Comparison of ENCODE assay signal across 24 mouse cellular contexts in genomic region chr11:76644257-76644656, GRCm38 (mm10). TPM values are rescaled to one million over a fixed set of nuclear protein-coding genes. Genes with fewer than 3 reads are reported as not detected.
A peak's percentile ranks its signal among the peaks of the same experiment; 100 is the strongest.
DNase-seq lines count a peak whose midpoint lies in the region; ATAC-seq and TF ChIP-seq lines count a peak whose summit lies in the region.
"Had no signal": no experiment of that assay in that cellular context is flagged by ENCODE, and none has a peak within 500 bp of the region (broad histone marks: within the 10 kb centered on the region; RNA-seq: fewer than 3 reads in every experiment).

No protein-coding gene starts in this region.

- no peaks in the 10 kb centered on the region for H3K36me3 ChIP-seq in kidney, embryonic 16.5 days (ENCODE audit: insufficient read depth, low read length)
- no peaks in the 10 kb centered on the region for H3K36me3 ChIP-seq in neural tube, embryonic 14.5 days (ENCODE audit: control insufficient read depth, insufficient read depth, low read length)
- H3K36me3 ChIP-seq in stomach, postnatal 0 days (ENCODE audit: control insufficient read depth, insufficient read depth, low read length), result no peaks in the 10 kb centered on the region
- H3K36me3 ChIP-seq: limb, embryonic 12.5 days; liver, embryonic 13.5 days; lung, embryonic 15.5 days; stomach, embryonic 15.5 days had no signal

- no peak overlapping the region for H3K4me2 ChIP-seq in kidney, embryonic 16.5 days (replicated peaks; ENCODE audit: low read depth, low read length)
- H3K4me2 ChIP-seq in neural tube, embryonic 14.5 days (ENCODE audit: low read depth, low read length), result no peak overlapping the region
- H3K4me2 ChIP-seq in stomach, postnatal 0 days (replicated peaks; ENCODE audit: low read depth), result no peak overlapping the region
- H3K4me2 ChIP-seq: liver, embryonic 13.5 days; lung, embryonic 15.5 days; stomach, embryonic 15.5 days had no signal

- DNase-seq in cerebellum, postnatal 10 days, result peak; percentile 47 to 56
- DNase-seq in cerebellum, adult 18-20 months, result no peak
- DNase-seq in kidney, postnatal 10 days, result no peak
- peak; percentile 55 for DNase-seq in brain, embryonic 14.5 days (ENCODE audit: low read depth)
- no peak for DNase-seq in stomach, postnatal 0 days (ENCODE audit: low spot score)
- DNase-seq: adrenal gland, adult 2 months; cerebellum, postnatal 25 days; gastrocnemius, postnatal 25 days; kidney, adult 9 months; liver, embryonic 13.5 days; right cerebral cortex, postnatal 14 days had no signal

- WGBS in kidney, embryonic 16.5 days, result 37% methylated on average over 6 of the region's 6 CpGs
- WGBS in neural tube, embryonic 14.5 days, result 34% methylated on average over 6 of the region's 6 CpGs
- WGBS in stomach, postnatal 0 days, result 75% methylated on average over 6 of the region's 6 CpGs

- TF ChIP-seq POLR2A in brain, embryonic 14.5 days (IDR thresholded peaks at IDR 0.05; ENCODE audit: borderline replicate concordance, extremely low read depth, insufficient read depth, insufficient read length, poor library complexity, severe bottlenecking), result no peak

- no peak overlapping the region for H3K4me3 ChIP-seq in kidney, embryonic 16.5 days (ENCODE audit: low read length)
- no peak overlapping the region for H3K4me3 ChIP-seq in neural tube, embryonic 14.5 days (ENCODE audit: low read depth, low read length)
- no peak overlapping the region for H3K4me3 ChIP-seq in stomach, postnatal 0 days (ENCODE audit: low read depth, low read length)
- H3K4me3 ChIP-seq: limb, embryonic 12.5 days; liver, embryonic 13.5 days; lung, embryonic 15.5 days; stomach, embryonic 15.5 days had no signal

- H3K27me3 ChIP-seq in kidney, embryonic 16.5 days (ENCODE audit: insufficient read depth, low read length), result no peaks in the 10 kb centered on the region
- H3K27me3 ChIP-seq in neural tube, embryonic 14.5 days (ENCODE audit: control insufficient read depth, insufficient read depth, low read length), result no peaks in the 10 kb centered on the region
- no peaks in the 10 kb centered on the region for H3K27me3 ChIP-seq in stomach, postnatal 0 days (ENCODE audit: control insufficient read depth, insufficient read depth, low read length)
- H3K27me3 ChIP-seq: limb, embryonic 12.5 days had no signal

- H3K27ac ChIP-seq in kidney, embryonic 16.5 days (ENCODE audit: low read length), result peak overlapping the region; percentile 61
- H3K27ac ChIP-seq in neural tube, embryonic 14.5 days (ENCODE audit: low read depth, low read length), result peak overlapping the region; percentile 60
- H3K27ac ChIP-seq in stomach, postnatal 0 days (replicated peaks), result no peak overlapping the region
- H3K27ac ChIP-seq: limb, embryonic 12.5 days; liver, embryonic 13.5 days; lung, embryonic 15.5 days; stomach, embryonic 15.5 days had no signal

- no peak overlapping the region for H3K9ac ChIP-seq in kidney, embryonic 16.5 days (replicated peaks; ENCODE audit: low read length)
- no peak overlapping the region for H3K9ac ChIP-seq in neural tube, embryonic 14.5 days (replicated peaks; ENCODE audit: low read depth, low read length)
- H3K9ac ChIP-seq in stomach, postnatal 0 days (ENCODE audit: low read length), result no peak overlapping the region
- H3K9ac ChIP-seq: limb, embryonic 12.5 days; liver, embryonic 13.5 days; lung, embryonic 15.5 days; stomach, embryonic 15.5 days had no signal

- no peaks in the 10 kb centered on the region for H3K9me3 ChIP-seq in kidney, embryonic 16.5 days (ENCODE audit: low read length)
- no peaks in the 10 kb centered on the region for H3K9me3 ChIP-seq in neural tube, embryonic 14.5 days (ENCODE audit: control insufficient read depth, low read length)
- H3K9me3 ChIP-seq in stomach, postnatal 0 days (ENCODE audit: control insufficient read depth, low read length), result no peaks in the 10 kb centered on the region
- H3K9me3 ChIP-seq: limb, embryonic 12.5 days; liver, embryonic 13.5 days; lung, embryonic 15.5 days; stomach, embryonic 15.5 days had no signal

- ATAC-seq in kidney, embryonic 16.5 days (ENCODE audit: low FRiP score, low TSS enrichment), result no peak
- ATAC-seq in neural tube, embryonic 14.5 days (ENCODE audit: low read depth), result no peak
- ATAC-seq in stomach, postnatal 0 days (ENCODE audit: low FRiP score, low TSS enrichment), result no peak
- ATAC-seq in erythroblast, adult 5-6 weeks (replicated peaks; ENCODE audit: low FRiP score, poor library complexity, severe bottlenecking), result no peak
- ATAC-seq: CD4-positive, CD25-positive, alpha-beta regulatory T cell, adult 4 months had no signal

- TF ChIP-seq CTCF in brain, embryonic 14.5 days (IDR thresholded peaks at IDR 0.05; ENCODE audit: borderline replicate concordance, extremely low read depth, insufficient read depth, insufficient read length), result no peak
- TF ChIP-seq CTCF in stomach, postnatal 0 days (IDR thresholded peaks at IDR 0.05; ENCODE audit: low read depth), result no peak

- TF ChIP-seq EP300 in stomach, postnatal 0 days (optimal IDR thresholded peaks at IDR 0.05), result no peak

- peaks cover 24% of the 10 kb centered on the region for H3K4me1 ChIP-seq in kidney, embryonic 16.5 days (ENCODE audit: insufficient read depth, low read length)
- peaks cover 22% of the 10 kb centered on the region for H3K4me1 ChIP-seq in neural tube, embryonic 14.5 days (ENCODE audit: control insufficient read depth, insufficient read depth, low read length)
- H3K4me1 ChIP-seq in stomach, postnatal 0 days (replicated peaks; ENCODE audit: control insufficient read depth, insufficient read depth), result no peaks in the 10 kb centered on the region

RNA-seq across cellular contexts. Expression of gene Abr, which starts 22.1 kb away (rescaled TPM):
- polyA plus RNA-seq in kidney, embryonic 16.5 days (2015; fragmentation: Nextera tagmentation; extraction: Ambion mirVana), result 40.4 and 41.0 TPM in 2 replicates
- 210 and 215 TPM in 2 replicates for polyA plus RNA-seq in brain, embryonic 14.5 days (2012; rRNA removed)
- polyA plus RNA-seq in neural tube, embryonic 14.5 days (2014; fragmentation: Nextera tagmentation; extraction: Ambion mirVana), result 99.2 and 115 TPM in 2 replicates
- polyA plus RNA-seq in stomach, postnatal 0 days (2015; fragmentation: Nextera tagmentation; extraction: Ambion mirVana), result 19.3 and 21.5 TPM in 2 replicates
- 7.5 and 7.9 TPM in 2 replicates for total RNA-seq in erythroblast, adult 5-6 weeks (2015; ENCODE audit: low replicate concordance)
- total RNA-seq in erythroblast, adult 5-6 weeks (2017; ENCODE audit: low replicate concordance), result 14.9 and 15.8 TPM in 2 replicates

RNA-seq across cellular contexts. Expression of gene Bhlha9, which starts 28.0 kb away (rescaled TPM):
- polyA plus RNA-seq in kidney, embryonic 16.5 days (2015; fragmentation: Nextera tagmentation; extraction: Ambion mirVana), result 0.17 and 0.24 TPM in 2 replicates
- 0.37 and 0.64 TPM in 2 replicates for polyA plus RNA-seq in brain, embryonic 14.5 days (2012; rRNA removed)
- 1.2 and 1.4 TPM in 2 replicates for polyA plus RNA-seq in neural tube, embryonic 14.5 days (2014; fragmentation: Nextera tagmentation; extraction: Ambion mirVana)
- not detected in 2 replicates for polyA plus RNA-seq in stomach, postnatal 0 days (2015; fragmentation: Nextera tagmentation; extraction: Ambion mirVana)
- total RNA-seq in erythroblast, adult 5-6 weeks (2015; ENCODE audit: low replicate concordance), result not detected in 2 replicates
- not detected in 2 replicates for total RNA-seq in erythroblast, adult 5-6 weeks (2017; ENCODE audit: low replicate concordance)
- total RNA-seq: adrenal gland, adult 2 months; gastrocnemius, postnatal 25 days; heart, adult 8-10 months; megakaryocyte progenitor cell, adult 5-6 weeks; MEL had no signal
- polyA plus RNA-seq: CD4-positive, CD25-positive, alpha-beta regulatory T cell, adult 4 months; heart, embryonic 16.5 days; liver, embryonic 13.5 days; lung, embryonic 15.5 days; spleen, adult 2 months; thymus, postnatal 0 days had no signal

RNA-seq across cellular contexts. Expression of gene Trarg1, which starts 35.4 kb away (rescaled TPM):
- polyA plus RNA-seq in kidney, embryonic 16.5 days (2015; fragmentation: Nextera tagmentation; extraction: Ambion mirVana), result 2.0 and 2.2 TPM in 2 replicates
- 0.10 and 0.14 TPM in 2 replicates for polyA plus RNA-seq in brain, embryonic 14.5 days (2012; rRNA removed)
- polyA plus RNA-seq in neural tube, embryonic 14.5 days (2014; fragmentation: Nextera tagmentation; extraction: Ambion mirVana), result 0.44 and 4.1 TPM in 2 replicates
- polyA plus RNA-seq in stomach, postnatal 0 days (2015; fragmentation: Nextera tagmentation; extraction: Ambion mirVana), result 0.59 and 0.67 TPM in 2 replicates
- not detected in 2 replicates for total RNA-seq in erythroblast, adult 5-6 weeks (2015; ENCODE audit: low replicate concordance)
- total RNA-seq in erythroblast, adult 5-6 weeks (2017; ENCODE audit: low replicate concordance), result not detected in 2 replicates
- total RNA-seq: megakaryocyte progenitor cell, adult 5-6 weeks; MEL had no signal
- polyA plus RNA-seq: CD4-positive, CD25-positive, alpha-beta regulatory T cell, adult 4 months; liver, embryonic 13.5 days had no signal

Comparison
In these comparisons a context has a peak if more than half of its experiments do, and no peak if none do; other contexts are left out.
1. DNase-seq: peak in cerebellum, postnatal 10 days (2 of 2) and brain, embryonic 14.5 days (single experiment); none in cerebellum, adult 18-20 months (0 of 2), kidney, postnatal 10 days (single experiment) and stomach, postnatal 0 days (single experiment).